In the genomic region with DNA sequence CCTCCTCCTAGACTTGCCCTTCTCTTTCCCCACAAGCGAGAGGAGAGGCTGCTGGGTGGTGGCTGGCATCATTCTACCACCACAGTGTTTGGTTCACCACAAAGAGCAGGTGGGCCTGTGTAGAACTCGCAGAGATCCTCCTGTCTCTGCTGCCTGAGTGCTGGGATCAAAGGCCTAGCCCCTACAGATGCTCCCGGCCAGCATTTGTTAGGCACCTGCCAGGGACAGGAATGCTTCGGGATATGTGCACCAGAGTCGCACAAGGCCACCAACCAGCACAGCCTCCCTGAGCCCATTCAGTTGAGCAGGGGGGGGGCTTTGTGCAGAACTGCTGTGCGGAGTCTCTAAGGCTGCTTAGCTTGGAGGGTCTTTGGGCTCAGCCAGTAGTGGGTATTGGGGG, we compare ENCODE assay signal across 17 mouse cellular contexts. TPM values are rescaled to one million over a fixed set of nuclear protein-coding genes. Genes with fewer than 3 reads are reported as not detected.
DNase-seq lines count a peak whose midpoint lies in the region; ATAC-seq and TF ChIP-seq lines count a peak whose summit lies in the region.
"Had no signal": no experiment of that assay in that cellular context is flagged by ENCODE, and none has a peak within 500 bp of the region (broad histone marks: within the 10 kb centered on the region; RNA-seq: fewer than 3 reads in every experiment).

No protein-coding gene starts in this region.

- in situ Hi-C loops in ES-E14 (cut with MboI; ENCODE audit: low sequenced_read_pairs in 2 of 2, unreplicated experiment in 2 of 2): no loop called here

- no peaks in the 10 kb centered on the region for H3K27me3 ChIP-seq in intestine, embryonic 15.5 days (replicated peaks)
- no peaks in the 10 kb centered on the region for H3K27me3 ChIP-seq in stomach, embryonic 14.5 days (ENCODE audit: control insufficient read depth, insufficient read depth, low read length)
- H3K27me3 ChIP-seq in forebrain, embryonic 13.5 days: no peaks in the 10 kb centered on the region
- H3K27me3 ChIP-seq: forebrain, embryonic 15.5 days; hindbrain, embryonic 13.5 days; limb, embryonic 15.5 days had no signal

- H3K36me3 ChIP-seq in ES-E14 (ENCODE audit: control insufficient read depth, insufficient read depth, low read length, poor library complexity, severe bottlenecking): peaks cover 56% of the 10 kb centered on the region
- peaks cover 64% of the 10 kb centered on the region for H3K36me3 ChIP-seq in intestine, embryonic 15.5 days
- H3K36me3 ChIP-seq in stomach, embryonic 14.5 days (ENCODE audit: control insufficient read depth, insufficient read depth, low read length): peaks cover 68% of the 10 kb centered on the region
- peaks cover 70% of the 10 kb centered on the region for H3K36me3 ChIP-seq in forebrain, embryonic 13.5 days (ENCODE audit: poor library complexity, severe bottlenecking)

- WGBS in intestine, embryonic 15.5 days: 82% methylated on average over 6 of the region's 6 CpGs
- 87% methylated on average over 6 of the region's 6 CpGs for WGBS in stomach, embryonic 14.5 days
- WGBS in forebrain, embryonic 13.5 days: 90% methylated on average over 6 of the region's 6 CpGs

- ATAC-seq in intestine, embryonic 15.5 days: no peak
- no peak for ATAC-seq in stomach, embryonic 14.5 days (ENCODE audit: insufficient number of reproducible peaks, insufficient read depth, low FRiP score, low read depth)
- no peak for ATAC-seq in forebrain, embryonic 13.5 days
- ATAC-seq: forebrain, embryonic 15.5 days; midbrain, embryonic 16.5 days had no signal

- DNase-seq in layer of hippocampus, adult 2 months (ENCODE audit: low spot score in 2 of 2): no peak
- DNase-seq in layer of hippocampus, adult 11-12 months (ENCODE audit: low spot score): no peak
- no peak for DNase-seq in ES-E14 (ENCODE audit: low read depth, low spot score)
- DNase-seq in right cerebral cortex, adult 18-20 months: no peak
- DNase-seq in left cerebral cortex, postnatal 25 days (ENCODE audit: low spot score in 2 of 2): no peak
- DNase-seq: cerebellum, postnatal 14 days; embryo, embryonic 11 days; layer of hippocampus, adult 9-11 months had no signal

- H3K4me3 ChIP-seq in layer of hippocampus, adult 2 months: no peak overlapping the region
- H3K4me3 ChIP-seq in ES-E14 (ENCODE audit: insufficient read depth in 1 of 2, low read depth in 1 of 2, low read length in 2 of 2, poor library complexity in 1 of 2, severe bottlenecking in 1 of 2): peak overlapping the region; percentile 46 to 91
- H3K4me3 ChIP-seq in intestine, embryonic 15.5 days (replicated peaks): peak overlapping the region; percentile 18
- no peak overlapping the region for H3K4me3 ChIP-seq in stomach, embryonic 14.5 days (ENCODE audit: low read depth, low read length)
- H3K4me3 ChIP-seq in forebrain, embryonic 13.5 days: no peak overlapping the region
- H3K4me3 ChIP-seq: forebrain, embryonic 15.5 days; hindbrain, embryonic 13.5 days; limb, embryonic 15.5 days had no signal

- TF ChIP-seq CTCF in layer of hippocampus, adult 2 months (conservative IDR thresholded peaks at IDR 0.05): no peak

- intact Hi-C loops in left cerebral cortex, postnatal 25 days (cut with DNase I): no loop called here

- H3K9me3 ChIP-seq in ES-E14 (ENCODE audit: control insufficient read depth, insufficient read depth, low read depth, low read length): no peaks in the 10 kb centered on the region
- H3K9me3 ChIP-seq in intestine, embryonic 15.5 days: no peaks in the 10 kb centered on the region
- no peaks in the 10 kb centered on the region for H3K9me3 ChIP-seq in stomach, embryonic 14.5 days (ENCODE audit: control insufficient read depth, low read depth, low read length)
- no peaks in the 10 kb centered on the region for H3K9me3 ChIP-seq in forebrain, embryonic 13.5 days (replicated peaks)
- H3K9me3 ChIP-seq: forebrain, embryonic 15.5 days; hindbrain, embryonic 13.5 days; limb, embryonic 15.5 days had no signal

- H3K4me2 ChIP-seq in intestine, embryonic 15.5 days (replicated peaks): peak overlapping the region; percentile 46
- no peak overlapping the region for H3K4me2 ChIP-seq in stomach, embryonic 14.5 days (replicated peaks; ENCODE audit: low read depth, low read length)
- H3K4me2 ChIP-seq in forebrain, embryonic 13.5 days: no peak overlapping the region
- H3K4me2 ChIP-seq: forebrain, embryonic 15.5 days; hindbrain, embryonic 13.5 days; limb, embryonic 15.5 days had no signal

- H3K27ac ChIP-seq in layer of hippocampus, adult 2 months: peak overlapping the region; percentile 14; the same call in 1 of the 2 replicates
- peak overlapping the region; percentile 46; the same call in 1 of the 2 replicates for H3K27ac ChIP-seq in ES-E14 (ENCODE audit: insufficient read depth, low read depth, low read length, poor library complexity, severe bottlenecking)
- peak overlapping the region; percentile 77 for H3K27ac ChIP-seq in intestine, embryonic 15.5 days
- H3K27ac ChIP-seq in stomach, embryonic 14.5 days (ENCODE audit: low read length): peak overlapping the region; percentile 63; the same call in 1 of the 2 replicates
- no peak overlapping the region for H3K27ac ChIP-seq in forebrain, embryonic 13.5 days
- H3K27ac ChIP-seq: forebrain, embryonic 15.5 days; hindbrain, embryonic 13.5 days had no signal

- H3K9ac ChIP-seq in ES-E14 (ENCODE audit: insufficient read depth, low read depth, low read length, poor library complexity, severe bottlenecking): peak overlapping the region; percentile 29; the same call in 1 of the 2 replicates
- H3K9ac ChIP-seq in intestine, embryonic 15.5 days: peak overlapping the region; percentile 15; the same call in 1 of the 2 replicates
- H3K9ac ChIP-seq in stomach, embryonic 14.5 days (replicated peaks; ENCODE audit: low read depth, low read length): no peak overlapping the region
- no peak overlapping the region for H3K9ac ChIP-seq in forebrain, embryonic 13.5 days
- H3K9ac ChIP-seq: forebrain, embryonic 15.5 days; hindbrain, embryonic 13.5 days; limb, embryonic 15.5 days had no signal

- peaks cover 3 to 61% of the 10 kb centered on the region in 2 experiments; a peak in 3 of 4 replicates for H3K4me1 ChIP-seq in ES-E14 (ENCODE audit: control insufficient read depth in 2 of 2, insufficient read depth in 2 of 2, low read length in 2 of 2, poor library complexity in 1 of 2)
- peaks cover 48% of the 10 kb centered on the region for H3K4me1 ChIP-seq in intestine, embryonic 15.5 days (replicated peaks)
- peaks cover 26% of the 10 kb centered on the region for H3K4me1 ChIP-seq in stomach, embryonic 14.5 days (ENCODE audit: control insufficient read depth, insufficient read depth, low read length)
- H3K4me1 ChIP-seq in forebrain, embryonic 13.5 days: peaks cover 23% of the 10 kb centered on the region

TF ChIP-seq in ES-E14, 5 proteins besides CTCF, POLR2A, EP300 and RAD21:
- TF ChIP-seq MAFK (IDR thresholded peaks at IDR 0.05; ENCODE audit: insufficient read depth, low read depth, low read length) (no peak), ZNF384 (IDR thresholded peaks at IDR 0.05; ENCODE audit: low read depth, low read length) (no peak), CHD2 (IDR thresholded peaks at IDR 0.05; ENCODE audit: low read depth, low read length) (no peak), ZC3H11A (IDR thresholded peaks at IDR 0.05; ENCODE audit: borderline replicate concordance, low read depth, low read length) (no peak), HCFC1 (IDR thresholded peaks at IDR 0.05; ENCODE audit: borderline replicate concordance, insufficient read depth, low read length) (no peak)
TF ChIP-seq in ES-E14: peak in this region for 0.

RNA-seq across cellular contexts. Expression of gene Zbtb7a, which starts 10.3 kb away (rescaled TPM):
- total RNA-seq in layer of hippocampus, adult 2 months (2021): 100 to 1,000 TPM; 103 to 109 TPM
- 15.7 and 30.1 TPM in 2 replicates for total RNA-seq in ES-E14 (2012; rRNA removed)
- polyA plus RNA-seq in intestine, embryonic 15.5 days (2015; fragmentation: Nextera tagmentation; extraction: Ambion mirVana): 52.5 and 53.0 TPM in 2 replicates
- polyA plus RNA-seq in stomach, embryonic 14.5 days (2014; fragmentation: Nextera tagmentation; extraction: Ambion mirVana): 25.5 and 27.4 TPM in 2 replicates
- polyA plus RNA-seq in forebrain, embryonic 13.5 days (2015; fragmentation: Nextera tagmentation; extraction: Ambion mirVana): 10.4 and 10.6 TPM in 2 replicates
- 100 to 1,000 TPM; 114 TPM for total RNA-seq in left cerebral cortex, postnatal 25 days (2021)

RNA-seq across cellular contexts. Expression of gene Pias4, which starts 22.4 kb away (rescaled TPM):
- total RNA-seq in layer of hippocampus, adult 2 months (2021): 10 to 100 TPM; 29.4 to 29.5 TPM
- 37.8 and 50.7 TPM in 2 replicates for total RNA-seq in ES-E14 (2012; rRNA removed)
- polyA plus RNA-seq in intestine, embryonic 15.5 days (2015; fragmentation: Nextera tagmentation; extraction: Ambion mirVana): 47.2 and 58.4 TPM in 2 replicates
- 32.7 and 40.9 TPM in 2 replicates for polyA plus RNA-seq in stomach, embryonic 14.5 days (2014; fragmentation: Nextera tagmentation; extraction: Ambion mirVana)
- polyA plus RNA-seq in forebrain, embryonic 13.5 days (2015; fragmentation: Nextera tagmentation; extraction: Ambion mirVana): 54.2 and 57.0 TPM in 2 replicates
- total RNA-seq in left cerebral cortex, postnatal 25 days (2021): 10 to 100 TPM; 26.6 to 28.7 TPM

RNA-seq across cellular contexts. Expression of gene Eef2, which starts 31.1 kb away (rescaled TPM):
- 100 to 1,000 TPM; 907 to 909 TPM for total RNA-seq in layer of hippocampus, adult 2 months (2021)
- total RNA-seq in ES-E14 (2012; rRNA removed): 2,093 and 2,486 TPM in 2 replicates
- polyA plus RNA-seq in intestine, embryonic 15.5 days (2015; fragmentation: Nextera tagmentation; extraction: Ambion mirVana): 515 and 540 TPM in 2 replicates
- 416 and 434 TPM in 2 replicates for polyA plus RNA-seq in stomach, embryonic 14.5 days (2014; fragmentation: Nextera tagmentation; extraction: Ambion mirVana)
- 555 and 583 TPM in 2 replicates for polyA plus RNA-seq in forebrain, embryonic 13.5 days (2015; fragmentation: Nextera tagmentation; extraction: Ambion mirVana)
- 100 to 1,000 TPM; 854 to 872 TPM for total RNA-seq in left cerebral cortex, postnatal 25 days (2021)

RNA-seq across cellular contexts. Expression of gene Dapk3, which starts 37.5 kb away (rescaled TPM):
- total RNA-seq in layer of hippocampus, adult 2 months (2021): 10 to 100 TPM; 73.6 to 78.4 TPM
- 65.1 and 66.4 TPM in 2 replicates for total RNA-seq in ES-E14 (2012; rRNA removed)
- 56.6 and 62.7 TPM in 2 replicates for polyA plus RNA-seq in intestine, embryonic 15.5 days (2015; fragmentation: Nextera tagmentation; extraction: Ambion mirVana)
- polyA plus RNA-seq in stomach, embryonic 14.5 days (2014; fragmentation: Nextera tagmentation; extraction: Ambion mirVana): 48.9 and 58.7 TPM in 2 replicates
- 43.5 and 47.7 TPM in 2 replicates for polyA plus RNA-seq in forebrain, embryonic 13.5 days (2015; fragmentation: Nextera tagmentation; extraction: Ambion mirVana)
- total RNA-seq in left cerebral cortex, postnatal 25 days (2021): 10 to 100 TPM; 71.3 to 77.7 TPM

RNA-seq across cellular contexts. Expression of gene 4930442H23Rik, which starts 38.3 kb away (rescaled TPM):
- total RNA-seq in layer of hippocampus, adult 2 months (2021): not detected
- total RNA-seq in ES-E14 (2012; rRNA removed): 0.54 and 0.79 TPM in 2 replicates
- polyA plus RNA-seq in intestine, embryonic 15.5 days (2015; fragmentation: Nextera tagmentation; extraction: Ambion mirVana): 0.13 and 0.15 TPM in 2 replicates
- polyA plus RNA-seq in stomach, embryonic 14.5 days (2014; fragmentation: Nextera tagmentation; extraction: Ambion mirVana): not detected in 2 replicates
- not detected in 2 replicates for polyA plus RNA-seq in forebrain, embryonic 13.5 days (2015; fragmentation: Nextera tagmentation; extraction: Ambion mirVana)
- total RNA-seq in left cerebral cortex, postnatal 25 days (2021): not detected
- total RNA-seq: granulocyte monocyte progenitor cell, adult 5-6 weeks had no signal
- polyA plus RNA-seq: limb, embryonic 15.5 days; lung, embryonic 16.5 days; midbrain, embryonic 16.5 days had no signal

Comparison
In these comparisons a context has a peak if more than half of its experiments do, and no peak if none do; other contexts are left out.
1. H3K4me3 ChIP-seq: peak in ES-E14 (2 of 2) and intestine, embryonic 15.5 days (single experiment); none in layer of hippocampus, adult 2 months (single experiment), stomach, embryonic 14.5 days (single experiment) and forebrain, embryonic 13.5 days (single experiment).
2. H3K9ac ChIP-seq: peak in ES-E14 (single experiment) and intestine, embryonic 15.5 days (single experiment); none in stomach, embryonic 14.5 days (single experiment) and forebrain, embryonic 13.5 days (single experiment).